Mouse (Mus musculus) left cerebral cortex, postnatal 4 days (tissue): ENCODE data around the gene Cnpy1. TPM values are rescaled to one million over a fixed set of nuclear protein-coding genes. Genes with fewer than 3 reads are reported as not detected.
A peak's percentile ranks its signal among the peaks of the same experiment; 100 is the strongest.

Experiments
- DNase-seq: peaks from one replicate; pipeline ENCODE4 v3.0.0-alpha.2; 2022
- intact Hi-C: fragments of 180-260 bp; cut with DNase I; formaldehyde crosslinking; loops from one replicate; pipeline ENCODE4 v1.15.1; 2025
- total RNA-seq, 2 experiments: library from RNA; stranded (reverse); gene quantifications; 2 replicates each; pipeline ENCODE4 v1.2.3; 2021

The Cnpy1 gene
- total RNA-seq, 2 experiments from 2014 or later, result 0.14 TPM

GRCm38 (mm10) chr5:28166256-28167231, 79.1 kb downstream of the Cnpy1 start:
- DNase-seq, result peak; percentile 44
- intact Hi-C loops, result no loop called here

GRCm38 (mm10) chr5:28165358-28166255, 80.0 kb downstream of the Cnpy1 start, which contains the start of gene En2:
En2 (plus strand) TSS chr5:28165694.
- DNase-seq, result peak; percentile 98
- intact Hi-C loops, result no loop called here

- intact Hi-C loops, result no loop called here
Observed at GRCm38 (mm10) chr5:28163926-28164325, 81.7 kb downstream of the Cnpy1 start.

GRCm38 (mm10) chr5:28161938-28162402, 83.6 kb downstream of the Cnpy1 start:
- DNase-seq, result peak; percentile 76
- intact Hi-C loops, result no loop called here

More at GRCm38 (mm10) chr5:28163926-28164325, 81.7 kb downstream of the Cnpy1 start:
- DNase-seq, result peak; percentile 16

- DNase-seq, result peak; percentile 60
- intact Hi-C loops, result no loop called here
Observed at GRCm38 (mm10) chr5:28161383-28161937, 84.1 kb downstream of the Cnpy1 start.

GRCm38 (mm10) chr5:28159891-28160470, 85.6 kb downstream of the Cnpy1 start:
- intact Hi-C loops, result no loop called here
- no peak for DNase-seq

GRCm38 (mm10) chr5:28159072-28159458, 86.5 kb downstream of the Cnpy1 start:
- intact Hi-C loops, result no loop called here
- no peak for DNase-seq

GRCm38 (mm10) chr5:28158308-28159071, 87.1 kb downstream of the Cnpy1 start:
- DNase-seq, result peak; percentile 59
- intact Hi-C loops, result no loop called here

- intact Hi-C loops, result no loop called here
- no peak for DNase-seq
Observed at GRCm38 (mm10) chr5:28157781-28158180, 87.8 kb downstream of the Cnpy1 start.

- peak; percentile 51 for DNase-seq
- intact Hi-C loops, result no loop called here
Observed at GRCm38 (mm10) chr5:28157044-28157730, 88.4 kb downstream of the Cnpy1 start.

Other genes starting within 250 kb of the Cnpy1 start
- 100 to 1,000 TPM in 1 of 2 experiments, 10 to 100 TPM in 1; 97.3 to 107 TPM for gene Insig1, start 174.4 kb downstream of the Cnpy1 start, total RNA-seq
- gene En2, start 80.1 kb downstream of the Cnpy1 start, total RNA-seq, result not detected
- gene Rbm33, start 71.3 kb upstream of the Cnpy1 start, total RNA-seq, result 10 to 100 TPM; 68.5 to 78.5 TPM
- 1 to 10 TPM; 1.9 to 2.6 TPM for gene Shh, start 221.4 kb upstream of the Cnpy1 start, total RNA-seq